Mouse (Mus musculus) heart, embryonic 13.5 days (tissue): ENCODE measurements at regions not wholly inside any gene's neighbourhood (a gene's known extent, or its start where the extent isn't known, plus 50 kb on each side); places are given as distances from the start of the nearest gene placed in this dataset.

ENCODE experiments used
- ATAC-seq: fragments of 200-750 bp; cut with Nextera tagmentation; 2 replicates; pipeline ENCODE4 v1.8.0; 2017; ENCODE audit warnings: moderate TSS enrichment; ENCODE audit not compliant: insufficient number of reproducible peaks, low FRiP score, low TSS enrichment; ENCODE audit errors: extremely low read depth
- H3K27ac ChIP-seq: fragments of 300-500 bp; sonication (generic); replicated peaks from 2 replicates; pipeline ENCODE4 v1.5.1; 2015; ENCODE audit warnings: moderate library complexity, mild to moderate bottlenecking, inconsistent platforms
- H3K27me3 ChIP-seq: fragments of 300-500 bp; sonication (generic); replicated peaks from 2 replicates; pipeline ENCODE4 v1.6.1; 2015; ENCODE audit warnings: mild to moderate bottlenecking, inconsistent platforms
- H3K36me3 ChIP-seq: fragments of 300-500 bp; sonication (generic); 2 replicates; pipeline ENCODE4 v1.6.1; 2015; ENCODE audit warnings: mild to moderate bottlenecking, inconsistent platforms
- H3K4me1 ChIP-seq: fragments of 300-500 bp; sonication (generic); 2 replicates; pipeline ENCODE4 v1.6.1; 2015; ENCODE audit warnings: inconsistent platforms
- H3K4me2 ChIP-seq: fragments of 300-500 bp; sonication (generic); 2 replicates; pipeline ENCODE4 v1.6.1; 2015; ENCODE audit warnings: inconsistent platforms, mild to moderate bottlenecking, moderate library complexity
- H3K4me3 ChIP-seq: fragments of 300-500 bp; sonication (generic); 2 replicates; pipeline ENCODE4 v1.5.1; 2015; ENCODE audit warnings: moderate library complexity, mild to moderate bottlenecking, inconsistent platforms
- H3K9ac ChIP-seq: fragments of 300-500 bp; sonication (generic); 2 replicates; pipeline ENCODE4 v1.6.1; 2015; ENCODE audit warnings: inconsistent platforms, mild to moderate bottlenecking, moderate library complexity
- H3K9me3 ChIP-seq: fragments of 300-500 bp; sonication (generic); 2 replicates; pipeline ENCODE4 v1.6.1; 2016; ENCODE audit warnings: inconsistent platforms
- WGBS: fragments of 180-500 bp; shearing (Covaris S2); methylation state at CpG from one replicate; pipeline ENCODE4 v1.1.7; 2015; ENCODE audit warnings: mixed read lengths; 5-methylcytosine and 5-hydroxymethylcytosine counted together

GRCm38 (mm10) chr7:36548007-36548406 is 149.9 kb upstream of the Tshz3 start:
- H3K9me3 ChIP-seq: no peaks in the 10 kb centered on the region
- H3K27me3 ChIP-seq: no peaks in the 10 kb centered on the region
- no peaks in the 10 kb centered on the region for H3K4me1 ChIP-seq
- no peak overlapping the region for H3K4me2 ChIP-seq
- H3K4me3 ChIP-seq: no peak overlapping the region
- no peak overlapping the region for H3K9ac ChIP-seq
- no peaks in the 10 kb centered on the region for H3K36me3 ChIP-seq
- no peak for ATAC-seq
- WGBS: 77% methylated on average over 14 of the region's 14 CpGs
- H3K27ac ChIP-seq: no peak overlapping the region

- ATAC-seq: no peak
- Histone ChIP-seq H3K4me1 (no peaks in the 10 kb centered on the region), H3K27me3 (no peaks in the 10 kb centered on the region), H3K4me2 (no peak overlapping the region), H3K9ac (no peak overlapping the region), H3K4me3 (no peak overlapping the region), H3K27ac (no peak overlapping the region), H3K9me3 (no peaks in the 10 kb centered on the region), H3K36me3 (no peaks in the 10 kb centered on the region)
- 75% methylated on average over 5 of the region's 5 CpGs for whole genome bisulfite sequencing
Observed at GRCm38 (mm10) chr7:36548440-36548839, 149.5 kb upstream of the Tshz3 start.

- no peaks in the 10 kb centered on the region for H3K4me1 ChIP-seq
- no peak for ATAC-seq
- WGBS: 64% methylated on average over 2 of the region's 2 CpGs
- no peak overlapping the region for H3K4me3 ChIP-seq
- no peaks in the 10 kb centered on the region for H3K36me3 ChIP-seq
- H3K27me3 ChIP-seq: no peaks in the 10 kb centered on the region
- H3K9ac ChIP-seq: no peak overlapping the region
- H3K27ac ChIP-seq: no peak overlapping the region
- H3K9me3 ChIP-seq: peaks cover 6% of the 10 kb centered on the region; the same call in 1 of the 2 replicates
- H3K4me2 ChIP-seq: no peak overlapping the region
Observed at GRCm38 (mm10) chr7:36571061-36571460, 126.9 kb upstream of the Tshz3 start.

GRCm38 (mm10) chr7:36582074-36582473 is 115.8 kb upstream of the Tshz3 start:
- Histone ChIP-seq H3K27ac (no peak overlapping the region), H3K36me3 (no peaks in the 10 kb centered on the region), H3K4me2 (no peak overlapping the region), H3K4me1 (no peaks in the 10 kb centered on the region), H3K27me3 (no peaks in the 10 kb centered on the region), H3K4me3 (no peak overlapping the region), H3K9me3 (no peaks in the 10 kb centered on the region), H3K9ac (no peak overlapping the region)
- 82% methylated on average over 6 of the region's 6 CpGs for WGBS
- no peak for ATAC-seq

GRCm38 (mm10) chr7:36585014-36585413 is 112.9 kb upstream of the Tshz3 start:
- Histone ChIP-seq H3K4me1 (no peaks in the 10 kb centered on the region), H3K9ac (no peak overlapping the region), H3K9me3 (no peaks in the 10 kb centered on the region), H3K27ac (no peak overlapping the region), H3K27me3 (no peaks in the 10 kb centered on the region), H3K36me3 (no peaks in the 10 kb centered on the region), H3K4me3 (no peak overlapping the region), H3K4me2 (no peak overlapping the region)
- no peak for ATAC-seq
- WGBS: 60% methylated on average over 1 of the region's 1 CpGs

GRCm38 (mm10) chr7:36591496-36591895 is 106.4 kb upstream of the Tshz3 start:
- Histone ChIP-seq H3K36me3 (no peaks in the 10 kb centered on the region), H3K4me3 (no peak overlapping the region), H3K27ac (no peak overlapping the region), H3K9me3 (no peaks in the 10 kb centered on the region), H3K9ac (no peak overlapping the region), H3K4me1 (no peaks in the 10 kb centered on the region), H3K27me3 (no peaks in the 10 kb centered on the region), H3K4me2 (no peak overlapping the region)
- ATAC-seq: no peak
- 73% methylated on average over 1 of the region's 1 CpGs for WGBS

GRCm38 (mm10) chr7:36596630-36597301 is 101.2 kb upstream of the Tshz3 start:
- Histone ChIP-seq H3K27me3 (no peaks in the 10 kb centered on the region), H3K36me3 (no peaks in the 10 kb centered on the region), H3K27ac (no peak overlapping the region), H3K4me1 (no peaks in the 10 kb centered on the region), H3K4me3 (no peak overlapping the region), H3K9me3 (peaks cover 7% of the 10 kb centered on the region; the same call in 1 of the 2 replicates), H3K9ac (no peak overlapping the region), H3K4me2 (no peak overlapping the region)
- 71% methylated on average over 3 of the region's 3 CpGs for WGBS
- ATAC-seq: no peak

GRCm38 (mm10) chr7:36605026-36605698 is 92.8 kb upstream of the Tshz3 start:
- H3K36me3 ChIP-seq: no peaks in the 10 kb centered on the region
- no peak overlapping the region for H3K4me2 ChIP-seq
- WGBS: 78% methylated on average over 18 of the region's 18 CpGs
- no peak overlapping the region for H3K9ac ChIP-seq
- no peak overlapping the region for H3K27ac ChIP-seq
- ATAC-seq: no peak
- no peaks in the 10 kb centered on the region for H3K4me1 ChIP-seq
- no peak overlapping the region for H3K4me3 ChIP-seq
- no peaks in the 10 kb centered on the region for H3K27me3 ChIP-seq
- H3K9me3 ChIP-seq: no peaks in the 10 kb centered on the region

- Histone ChIP-seq H3K9ac (no peak overlapping the region), H3K27me3 (no peaks in the 10 kb centered on the region), H3K27ac (no peak overlapping the region), H3K9me3 (0 out of 2 replicates have a peak, but pooled peaks cover 6% of the 10 kb centered on the region), H3K4me1 (no peaks in the 10 kb centered on the region), H3K4me2 (no peak overlapping the region), H3K4me3 (no peak overlapping the region), H3K36me3 (no peaks in the 10 kb centered on the region)
- ATAC-seq: no peak
- WGBS: 54% methylated on average over 6 of the region's 6 CpGs
Observed at GRCm38 (mm10) chr7:36620256-36620655, 77.7 kb upstream of the Tshz3 start.

GRCm38 (mm10) chr7:36644252-36644651 is 53.7 kb upstream of the Tshz3 start:
- H3K4me1 ChIP-seq: no peaks in the 10 kb centered on the region
- no peak for ATAC-seq
- 0 out of 2 replicates have a peak, but pooled peaks cover 4% of the 10 kb centered on the region for H3K9me3 ChIP-seq
- H3K9ac ChIP-seq: no peak overlapping the region
- H3K36me3 ChIP-seq: no peaks in the 10 kb centered on the region
- H3K4me2 ChIP-seq: no peak overlapping the region
- H3K27me3 ChIP-seq: no peaks in the 10 kb centered on the region
- WGBS: 56% methylated on average over 3 of the region's 3 CpGs
- no peak overlapping the region for H3K27ac ChIP-seq
- H3K4me3 ChIP-seq: no peak overlapping the region
